Mouse (Mus musculus) gastrocnemius, adult 18-20 months (tissue): Measurements from ENCODE around the gene Marveld1. TPM values are rescaled to one million over a fixed set of nuclear protein-coding genes. Genes with fewer than 3 reads are reported as not detected.

Source experiments
- DNase-seq: peaks from one replicate; pipeline ENCODE4 v3.0.0; 2021; ENCODE audit warnings: low spot score
- long read RNA-seq, 2 experiments: library from polyadenylated mRNA; stranded (forward); transcript quantifications; one replicate each; pipeline ENCODE4 v2.0.0; 2021
- total RNA-seq, 2 experiments: library from RNA; stranded (reverse); gene quantifications; 2 replicates each; pipeline ENCODE4 v1.2.3; 2021

Gene Marveld1
- 1 to 10 TPM; 5.3 to 6.9 TPM for total RNA-seq
- long read RNA-seq, experiment 1, transcript Marveld1-201 (2 exons, 3,066 nt), result major isoform, 6 of 7 reads
- long read RNA-seq, experiment 1, partial matches to known transcripts, result 0 of 7 reads
- long read RNA-seq, experiment 1, other reads (novel, unspliced or antisense), result 0 of 7 reads
- long read RNA-seq, experiment 2, partial matches to known transcripts, result 0 of 3 reads
- long read RNA-seq, experiment 2, other reads (novel, unspliced or antisense), result 0 of 3 reads

- peak; percentile 83 for DNase-seq
Observed at GRCm38 (mm10) chr19:42147170-42147768, at the start of gene Marveld1. Gene Marveld1 (plus strand): TSS chr19:42147400.

DNA sequence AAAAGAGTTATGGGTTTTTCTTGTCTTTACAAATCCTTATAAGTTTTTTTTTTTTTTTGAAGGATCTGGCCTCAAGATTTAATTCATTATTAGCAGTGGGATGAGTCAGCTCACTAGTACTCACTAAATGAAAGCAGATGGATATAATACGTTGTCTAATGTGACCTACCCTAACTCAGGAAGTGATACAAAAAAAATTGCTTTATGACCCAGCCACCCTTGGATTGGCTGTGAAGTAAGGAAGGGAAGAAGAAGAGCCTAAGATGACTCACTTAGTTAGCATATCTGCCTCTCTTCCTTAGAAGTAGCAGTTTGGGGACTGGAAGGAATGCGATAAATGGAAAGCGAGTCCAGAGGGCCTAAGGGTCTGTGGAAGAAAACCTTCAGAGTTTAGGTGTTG, 47.8 kb upstream of the Marveld1 start:
- no peak for DNase-seq

DNA sequence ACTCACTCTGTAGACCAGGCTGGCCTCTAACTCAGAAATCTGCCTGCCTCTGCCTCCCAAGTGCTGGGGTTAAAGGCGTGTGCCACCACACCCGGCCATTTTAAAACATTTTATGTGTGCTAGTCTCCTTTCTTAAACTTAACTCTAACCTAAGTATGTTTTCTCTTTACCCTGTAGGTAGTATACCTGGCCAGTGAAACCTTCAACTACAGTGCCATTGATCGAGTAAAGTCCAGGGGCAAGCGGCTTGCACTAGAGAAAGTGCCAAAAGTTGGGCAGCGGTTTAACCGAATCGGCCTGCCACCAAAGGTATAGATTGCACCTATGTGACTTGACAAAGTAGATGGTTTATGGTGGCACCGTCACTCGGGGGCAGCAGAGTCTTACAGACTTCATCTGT, 42.5 kb upstream of the Marveld1 start:
- no peak for DNase-seq

GRCm38 (mm10) chr19:42115783-42116335, 31.3 kb upstream of the Marveld1 start:
- no peak for DNase-seq

- no peak for DNase-seq
Observed at GRCm38 (mm10) chr19:42118142-42118541, 29.1 kb upstream of the Marveld1 start.

- no peak for DNase-seq
Observed at GRCm38 (mm10) chr19:42118596-42118995, 28.6 kb upstream of the Marveld1 start.

DNA sequence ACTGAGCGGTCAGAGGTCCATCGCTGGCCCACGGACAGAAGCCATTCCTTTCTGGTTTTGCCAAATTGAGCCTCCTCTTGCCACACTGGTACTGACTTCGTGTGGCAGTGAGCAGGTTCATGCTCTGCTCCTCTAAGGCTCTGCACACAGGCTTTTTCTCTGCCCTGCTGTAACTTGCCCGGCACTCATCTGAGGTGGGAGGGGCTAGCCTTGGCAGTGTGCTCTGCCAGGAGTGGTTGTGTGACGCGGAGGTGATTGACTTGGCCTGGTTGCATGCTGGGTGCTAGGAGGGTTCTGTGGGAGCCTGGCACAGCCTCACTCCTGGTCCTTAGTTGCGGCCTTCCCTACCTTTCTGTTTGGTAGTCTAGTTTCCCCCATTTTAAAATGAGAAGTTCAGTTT, 26.7 kb upstream of the Marveld1 start:
- no peak for DNase-seq

- DNase-seq, result no peak
Observed at GRCm38 (mm10) chr19:42124684-42125083, 22.5 kb upstream of the Marveld1 start.

- DNase-seq, result no peak
Observed at GRCm38 (mm10) chr19:42125501-42126218, 21.5 kb upstream of the Marveld1 start.

GRCm38 (mm10) chr19:42126219-42126605, 21.0 kb upstream of the Marveld1 start:
- no peak for DNase-seq

DNA sequence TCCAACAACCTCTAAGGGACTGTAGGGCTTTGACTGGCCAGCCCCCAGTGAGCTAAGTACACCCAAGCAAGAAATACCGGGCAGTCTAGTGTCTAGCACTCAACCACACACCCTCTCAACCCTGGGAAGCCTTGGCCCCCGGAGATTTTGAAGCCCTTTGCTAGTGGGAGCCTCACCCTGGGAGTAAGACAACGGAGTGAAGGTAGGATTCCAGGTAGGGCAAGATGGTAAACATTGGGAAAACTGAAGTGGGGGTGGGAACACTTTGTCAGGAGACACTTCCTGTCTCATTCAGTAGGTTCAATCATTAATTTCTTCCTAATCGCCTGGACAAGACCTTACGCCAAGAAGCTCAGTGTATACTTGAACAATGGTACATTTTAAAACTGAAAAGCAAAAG, 20.2 kb upstream of the Marveld1 start:
- no peak for DNase-seq

- DNase-seq, result no peak
Observed at GRCm38 (mm10) chr19:42128052-42128740, 19.0 kb upstream of the Marveld1 start.

DNA sequence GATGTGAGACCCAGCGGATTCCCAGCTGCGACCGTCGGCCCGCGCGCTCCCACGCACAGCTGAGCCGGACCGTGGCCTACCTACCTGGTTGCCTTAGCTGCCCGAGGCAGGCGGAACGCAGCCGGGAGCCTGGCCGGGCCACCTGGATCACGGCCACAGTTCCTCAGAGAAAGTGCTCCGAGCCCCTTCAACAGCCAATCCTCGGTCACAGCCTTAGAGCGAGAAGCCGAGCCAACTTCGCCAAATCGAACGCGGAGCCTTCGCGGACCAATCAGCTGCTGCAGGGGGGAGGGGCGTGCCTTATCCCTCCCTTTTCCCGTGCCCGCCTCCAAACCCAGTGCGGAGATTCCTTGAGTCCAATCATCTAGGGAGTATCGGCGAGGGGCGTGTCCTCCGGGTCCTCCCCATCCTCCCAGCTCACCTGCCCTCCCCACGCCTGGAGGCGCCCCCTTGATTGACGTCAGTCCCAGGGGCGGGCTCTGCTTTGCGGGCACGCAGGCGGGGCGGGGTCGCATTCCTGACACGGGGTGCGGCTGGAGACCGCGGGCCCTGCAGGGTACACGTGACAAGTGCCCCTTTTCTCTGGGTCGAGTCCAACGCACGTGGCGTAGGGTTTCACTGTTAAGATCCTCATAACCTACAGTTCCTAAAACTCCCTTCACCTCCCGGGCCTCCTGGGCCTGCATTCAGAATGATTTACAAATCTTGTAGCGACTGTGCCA, 18.3 kb upstream of the Marveld1 start, which contains the start of gene Avpi1:
Gene Avpi1, minus strand, starts transcription at position 273 of the 722 bp plus-strand sequence.
- peak; percentile 98 for DNase-seq

- no peak for DNase-seq
Observed at GRCm38 (mm10) chr19:42129509-42130293, 17.5 kb upstream of the Marveld1 start.

DNA sequence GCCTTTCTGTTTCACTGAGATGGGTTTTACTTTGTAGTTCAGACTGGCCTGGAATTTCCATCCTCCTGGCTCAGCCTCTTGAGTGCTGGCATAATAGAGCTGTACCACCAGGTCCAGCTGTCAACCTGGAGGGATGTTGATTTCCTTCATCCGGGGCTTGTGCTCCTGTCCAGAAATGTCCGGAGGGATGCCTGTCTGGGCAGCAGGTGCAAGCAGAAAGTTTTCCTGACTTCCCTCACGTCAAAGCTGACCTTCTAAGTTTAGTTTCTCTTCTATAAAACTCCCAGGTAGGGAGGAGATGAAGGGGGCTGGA, 16.9 kb upstream of the Marveld1 start:
- DNase-seq, result no peak

DNA sequence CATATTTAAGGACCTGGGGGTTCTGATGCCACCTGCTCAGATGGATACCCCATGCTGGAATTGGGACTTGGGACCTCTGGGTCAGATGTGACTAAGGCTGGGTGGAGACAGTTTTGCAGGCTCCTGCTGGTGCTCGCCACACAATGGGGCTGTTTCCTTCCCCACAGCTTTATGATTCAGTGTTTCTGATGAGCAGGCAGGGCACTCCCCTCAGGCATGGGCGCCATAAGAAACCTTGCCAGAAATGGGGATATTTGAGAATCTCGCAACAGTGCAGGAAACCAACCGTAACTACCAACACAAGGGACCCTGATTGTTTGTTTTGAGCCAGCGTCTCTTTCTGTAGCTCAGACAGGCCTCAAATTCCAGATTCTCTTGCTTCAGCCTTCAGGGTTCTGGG, 16.1 kb upstream of the Marveld1 start:
- peak; percentile 14 for DNase-seq

DNA sequence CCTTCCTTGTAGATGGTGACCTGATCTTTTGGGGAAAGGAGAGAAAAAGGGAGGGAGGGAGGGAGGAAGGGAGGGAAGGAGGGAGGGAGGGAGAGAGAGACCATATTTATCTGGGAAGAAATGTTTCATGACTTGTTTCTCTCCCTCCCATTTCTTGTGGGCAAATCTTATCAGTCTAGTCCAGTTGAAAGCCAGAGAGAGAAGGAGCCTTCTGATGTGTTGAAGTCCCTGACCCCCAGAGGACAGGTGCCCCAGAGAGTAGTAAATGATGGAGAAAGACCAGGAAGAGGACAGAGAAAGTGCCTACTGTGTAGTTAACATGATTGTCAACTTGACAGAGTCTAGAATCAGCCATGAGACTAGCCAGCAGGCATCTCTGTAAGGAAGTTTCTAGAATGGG, 12.1 kb upstream of the Marveld1 start:
- no peak for DNase-seq

GRCm38 (mm10) chr19:42136126-42136525, 11.1 kb upstream of the Marveld1 start:
- no peak for DNase-seq

GRCm38 (mm10) chr19:42137167-42137672, 10.0 kb upstream of the Marveld1 start:
- no peak for DNase-seq
